Mouse (Mus musculus) stomach, postnatal 0 days (tissue): ENCODE results near the gene Ccdc172. TPM values are rescaled to one million over a fixed set of nuclear protein-coding genes. Genes with fewer than 3 reads are reported as not detected.

Experiments
- ATAC-seq: fragments of 200-750 bp; cut with Nextera tagmentation; 2 replicates; pipeline ENCODE4 v1.8.0; 2017; ENCODE audit not compliant: low FRiP score, low TSS enrichment
- DNase-seq: peaks from one replicate; pipeline ENCODE4 v3.0.0-alpha.2; 2016; ENCODE audit warnings: low spot score
- H3K27ac ChIP-seq: fragments of 300-500 bp; sonication (generic); replicated peaks from 2 replicates; pipeline ENCODE4 v1.5.1; 2014; ENCODE audit warnings: mild to moderate bottlenecking, control low read depth
- H3K27me3 ChIP-seq: fragments of 300-500 bp; sonication (generic); 2 replicates; pipeline ENCODE4 v1.6.1; 2014; ENCODE audit warnings: low read length; ENCODE audit not compliant: control insufficient read depth, insufficient read depth
- H3K36me3 ChIP-seq: fragments of 300-500 bp; sonication (generic); 2 replicates; pipeline ENCODE4 v1.6.1; 2014; ENCODE audit warnings: low read length, mixed read lengths; ENCODE audit not compliant: control insufficient read depth, insufficient read depth
- H3K4me1 ChIP-seq: fragments of 300-500 bp; sonication (generic); replicated peaks from 2 replicates; pipeline ENCODE4 v1.6.1; 2014; ENCODE audit warnings: antibody characterized with exemption; ENCODE audit not compliant: control insufficient read depth, insufficient read depth
- H3K4me2 ChIP-seq: fragments of 300-500 bp; sonication (generic); replicated peaks from 2 replicates; pipeline ENCODE4 v1.6.1; 2014; ENCODE audit warnings: low read depth, mild to moderate bottlenecking, control low read depth, moderate library complexity
- H3K4me3 ChIP-seq: fragments of 300-500 bp; sonication (generic); 2 replicates; pipeline ENCODE4 v1.5.1; 2014; ENCODE audit warnings: low read depth, low read length, control low read depth
- H3K9ac ChIP-seq: fragments of 300-500 bp; sonication (generic); 2 replicates; pipeline ENCODE4 v1.6.1; 2014; ENCODE audit warnings: mild to moderate bottlenecking, low read length, control low read depth, mixed read lengths
- H3K9me3 ChIP-seq: fragments of 300-500 bp; sonication (generic); 2 replicates; pipeline ENCODE4 v1.6.1; 2016; ENCODE audit warnings: low read length; ENCODE audit not compliant: control insufficient read depth
- CTCF ChIP-seq: IDR thresholded peaks from 2 replicates; pipeline ENCODE4 v1.5.1; 2016; ENCODE audit warnings: antibody characterized with exemption, low read depth, mild to moderate bottlenecking, moderate library complexity
- EP300 ChIP-seq: optimal IDR thresholded peaks from 2 replicates; pipeline ENCODE3; 2016; ENCODE audit warnings: antibody characterized with exemption
- WGBS: fragments of 180-500 bp; shearing (Covaris S2); extraction: QIAGEN DNeasy Blood & Tissue Kit; methylation state at CpG from one replicate; pipeline ENCODE4 v1.1.7; 2014; 5-methylcytosine and 5-hydroxymethylcytosine counted together
- polyA plus RNA-seq: library from polyadenylated mRNA; unstranded; fragments of >200 nt; fragmentation: Nextera tagmentation; extraction: Ambion mirVana; gene quantifications from 2 replicates; pipeline ENCODE4 v1.2.1, GENCODE M21; 2015

Gene Ccdc172
- polyA plus RNA-seq, 1 experiment from 2014 or later = not detected

DNA sequence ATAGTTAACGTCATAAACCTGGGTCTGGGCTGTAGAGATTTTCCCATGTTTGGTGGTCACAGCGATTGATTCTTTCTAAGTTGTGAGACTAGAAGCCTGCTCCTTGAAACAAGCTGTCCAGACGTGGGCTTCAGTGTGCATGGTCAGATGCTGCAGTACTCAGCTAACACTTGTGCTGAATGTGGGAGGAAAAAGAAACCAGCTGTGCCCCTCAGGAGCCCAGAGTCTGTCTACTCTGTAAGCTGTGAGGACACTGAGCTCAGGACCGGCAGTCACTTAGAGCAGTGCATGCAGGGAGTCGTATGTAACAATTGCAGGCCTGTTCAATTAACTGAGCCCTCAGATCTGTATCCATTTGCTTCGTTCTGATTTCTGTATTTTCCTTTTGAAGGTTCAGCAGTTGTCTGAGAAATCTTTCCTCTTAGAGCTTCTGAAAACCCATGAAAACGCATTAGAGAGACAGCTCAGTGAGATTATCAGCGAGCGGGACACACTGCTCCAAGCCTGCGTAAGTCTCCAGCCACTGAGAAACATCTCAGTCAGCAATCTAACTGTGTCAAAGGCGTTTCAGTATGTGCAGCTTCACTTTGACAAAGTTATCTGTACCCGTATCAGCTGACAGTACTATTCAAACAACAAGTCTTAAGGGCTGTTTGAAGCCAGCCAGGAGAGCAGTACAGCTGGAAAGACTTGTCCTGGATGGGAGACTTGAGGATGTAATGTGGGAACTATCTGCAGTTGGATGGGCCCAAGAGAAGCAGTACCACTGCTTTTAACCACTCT, 13.9 kb downstream of the Ccdc172 start:
- Histone ChIP-seq H3K36me3 (no peaks in the 10 kb centered on the region), H3K27me3 (no peaks in the 10 kb centered on the region), H3K4me2 (no peak overlapping the region), H3K4me1 (no peaks in the 10 kb centered on the region), H3K9me3 (no peaks in the 10 kb centered on the region), H3K9ac (no peak overlapping the region), H3K27ac (no peak overlapping the region), H3K4me3 (no peak overlapping the region)
- DNase-seq (no peak), ATAC-seq (no peak)
- WGBS = 52% methylated on average over 12 of the region's 12 CpGs
- TF ChIP-seq EP300 (no peak), CTCF (no peak)

- no peak for DNase-seq
Observed at GRCm38 (mm10) chr19:58533077-58533476, 21.3 kb downstream of the Ccdc172 start.

DNA sequence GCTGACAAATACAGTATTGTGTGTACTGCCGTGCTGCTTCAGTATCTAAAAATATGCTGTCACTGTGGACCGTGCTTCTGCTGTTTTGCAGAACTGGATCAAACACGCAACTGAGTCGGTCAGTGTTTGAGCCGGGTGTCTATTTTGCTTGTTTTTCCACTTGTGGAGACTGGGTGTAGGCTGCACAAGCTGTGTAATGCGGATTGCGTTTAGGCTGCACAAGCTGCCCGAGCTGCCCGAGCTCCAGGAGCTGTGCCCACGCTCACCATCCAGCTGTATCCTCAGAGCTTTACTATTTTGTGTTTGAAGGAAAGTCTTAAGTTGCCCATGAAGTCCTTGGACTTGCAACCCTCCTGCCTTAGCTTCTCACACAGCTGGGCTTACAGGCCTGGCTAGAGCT, 24.9 kb downstream of the Ccdc172 start:
- 77% methylated on average over 10 of the region's 10 CpGs for WGBS
- DNase-seq (no peak), ATAC-seq (no peak)

More at GRCm38 (mm10) chr19:58533077-58533476, 21.3 kb downstream of the Ccdc172 start:
- no peak overlapping the region for H3K4me2 ChIP-seq
- H3K4me3 ChIP-seq = no peak overlapping the region
- no peak for TF ChIP-seq EP300
- TF ChIP-seq CTCF = no peak
- no peaks in the 10 kb centered on the region for H3K4me1 ChIP-seq
- no peaks in the 10 kb centered on the region for H3K27me3 ChIP-seq
- no peaks in the 10 kb centered on the region for H3K9me3 ChIP-seq
- H3K27ac ChIP-seq = no peak overlapping the region
- 42% methylated on average over 3 of the region's 3 CpGs for WGBS
- H3K9ac ChIP-seq = no peak overlapping the region
- no peaks in the 10 kb centered on the region for H3K36me3 ChIP-seq
- ATAC-seq = no peak

GRCm38 (mm10) chr19:58540396-58540795, 28.6 kb downstream of the Ccdc172 start:
- no peaks in the 10 kb centered on the region for H3K9me3 ChIP-seq
- H3K9ac ChIP-seq = no peak overlapping the region
- no peaks in the 10 kb centered on the region for H3K36me3 ChIP-seq
- TF ChIP-seq CTCF (no peak), EP300 (no peak)
- H3K27me3 ChIP-seq = no peaks in the 10 kb centered on the region
- ATAC-seq (no peak), DNase-seq (no peak)
- no peak overlapping the region for H3K4me3 ChIP-seq
- no peak overlapping the region for H3K4me2 ChIP-seq
- no peak overlapping the region for H3K27ac ChIP-seq
- no peaks in the 10 kb centered on the region for H3K4me1 ChIP-seq
- WGBS = 76% methylated on average over 5 of the region's 5 CpGs

More for the DNA sequence above, 24.9 kb downstream of the Ccdc172 start:
- TF ChIP-seq CTCF (no peak), EP300 (no peak)
- Histone ChIP-seq H3K36me3 (no peaks in the 10 kb centered on the region), H3K27me3 (no peaks in the 10 kb centered on the region), H3K4me1 (no peaks in the 10 kb centered on the region), H3K9me3 (no peaks in the 10 kb centered on the region), H3K9ac (no peak overlapping the region), H3K4me3 (no peak overlapping the region), H3K4me2 (no peak overlapping the region), H3K27ac (no peak overlapping the region)

- no peaks in the 10 kb centered on the region for H3K9me3 ChIP-seq
- WGBS = 44% methylated on average over 4 of the region's 4 CpGs
- ATAC-seq (no peak), DNase-seq (no peak)
- H3K4me2 ChIP-seq = no peak overlapping the region
- H3K9ac ChIP-seq = no peak overlapping the region
- H3K36me3 ChIP-seq = no peaks in the 10 kb centered on the region
- TF ChIP-seq EP300 (no peak), CTCF (no peak)
- H3K27ac ChIP-seq = no peak overlapping the region
- H3K4me1 ChIP-seq = no peaks in the 10 kb centered on the region
- no peaks in the 10 kb centered on the region for H3K27me3 ChIP-seq
- no peak overlapping the region for H3K4me3 ChIP-seq
Observed at GRCm38 (mm10) chr19:58548367-58548766, 36.6 kb downstream of the Ccdc172 start.

DNA sequence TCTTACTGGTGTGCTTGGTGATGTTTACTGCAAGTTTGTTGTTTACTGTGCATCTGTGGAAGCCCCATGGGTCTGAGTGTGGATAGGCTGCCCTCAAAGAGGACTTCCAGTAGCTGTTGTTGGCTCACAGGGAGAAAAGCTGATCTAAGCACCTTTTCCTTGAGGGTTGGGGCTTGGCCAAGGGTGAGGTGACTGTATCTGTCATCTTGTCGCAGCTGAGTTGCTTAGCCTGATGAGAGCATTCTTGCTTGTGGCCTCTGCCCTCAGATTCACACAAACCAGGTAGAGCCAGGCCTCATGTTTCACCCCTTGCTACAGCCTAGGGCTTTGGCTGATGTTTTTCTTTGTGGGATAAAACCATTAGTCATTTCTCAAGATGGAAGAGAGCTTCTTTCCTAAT, 38.7 kb downstream of the Ccdc172 start:
- Histone ChIP-seq H3K4me3 (no peak overlapping the region), H3K27me3 (no peaks in the 10 kb centered on the region), H3K36me3 (no peaks in the 10 kb centered on the region), H3K9ac (no peak overlapping the region), H3K4me1 (no peaks in the 10 kb centered on the region), H3K9me3 (no peaks in the 10 kb centered on the region), H3K27ac (no peak overlapping the region), H3K4me2 (no peak overlapping the region)
- DNase-seq = no peak
- no peak for ATAC-seq
- no peak for TF ChIP-seq CTCF
- TF ChIP-seq EP300 = no peak
- 32% methylated on average over 1 of the region's 1 CpGs for WGBS
